Mouse (Mus musculus) neural tube, embryonic 12.5 days (tissue): ENCODE measurements around the gene Teddm1a. TPM values are rescaled to one million over a fixed set of nuclear protein-coding genes. Genes with fewer than 3 reads are reported as not detected.
"Not testable (repeated sequence)": the region's sequence is repeated elsewhere in the genome, so short reads cannot be mapped to it uniquely, and the experiment has no call there.

Experiments
- ATAC-seq: fragments of 200-750 bp; cut with Nextera tagmentation; 2 replicates; pipeline ENCODE4 v1.8.0; 2017; ENCODE audit warnings: low read depth, mild to moderate bottlenecking, moderate TSS enrichment, moderate library complexity; ENCODE audit not compliant: low FRiP score
- H3K27ac ChIP-seq: fragments of 300-500 bp; sonication (generic); 2 replicates; pipeline ENCODE4 v1.5.1; 2016
- H3K27me3 ChIP-seq: fragments of 300-500 bp; sonication (generic); replicated peaks from 2 replicates; pipeline ENCODE4 v1.6.1; 2016; ENCODE audit warnings: mild to moderate bottlenecking
- H3K36me3 ChIP-seq: fragments of 300-500 bp; sonication (generic); 2 replicates; pipeline ENCODE4 v1.6.1; 2016; ENCODE audit warnings: mild to moderate bottlenecking
- H3K4me1 ChIP-seq: fragments of 300-500 bp; sonication (generic); 2 replicates; pipeline ENCODE4 v1.6.1; 2016
- H3K4me2 ChIP-seq: fragments of 300-500 bp; sonication (generic); replicated peaks from 2 replicates; pipeline ENCODE4 v1.6.1; 2016; ENCODE audit warnings: mild to moderate bottlenecking
- H3K4me3 ChIP-seq: fragments of 300-500 bp; sonication (generic); 2 replicates; pipeline ENCODE4 v1.5.1; 2016
- H3K9ac ChIP-seq: fragments of 300-500 bp; sonication (generic); 2 replicates; pipeline ENCODE4 v1.6.1; 2016; ENCODE audit warnings: mild to moderate bottlenecking
- H3K9me3 ChIP-seq: fragments of 300-500 bp; sonication (generic); 2 replicates; pipeline ENCODE4 v1.6.1; 2016; ENCODE audit warnings: mild to moderate bottlenecking
- WGBS: fragments of 180-500 bp; shearing (Covaris S2); methylation state at CpG from one replicate; pipeline ENCODE4 v1.1.7; 2016; 5-methylcytosine and 5-hydroxymethylcytosine counted together
- polyA plus RNA-seq: library from polyadenylated mRNA; unstranded; fragments of >200 nt; fragmentation: Nextera tagmentation; extraction: Ambion mirVana; gene quantifications from 2 replicates; pipeline ENCODE4 v1.2.1, GENCODE M21; 2016

The Teddm1a gene
- polyA plus RNA-seq, result not detected in 2 replicates

DNA sequence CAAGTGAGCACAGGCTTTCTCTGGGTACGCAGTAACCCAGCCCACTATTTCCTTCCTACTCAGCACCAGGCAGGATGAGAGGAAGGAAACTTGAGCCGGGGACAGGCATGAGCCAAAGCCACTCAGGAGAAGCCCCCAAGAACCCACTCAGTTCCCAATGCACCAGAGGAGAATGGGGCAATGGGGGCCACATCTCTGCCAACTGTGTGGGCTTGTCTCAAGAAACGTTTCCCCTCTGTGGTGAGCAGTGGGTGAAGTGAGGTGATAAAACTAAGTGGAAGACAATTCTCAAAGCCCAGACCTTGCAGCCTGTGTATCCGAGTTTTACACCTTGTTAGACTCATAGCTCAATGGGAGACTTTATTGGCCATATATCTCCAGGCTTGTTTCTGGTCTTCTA, at the start of gene Teddm1a:
TSS of gene Teddm1a (plus strand) at position 301 of the 400 bp plus-strand sequence.
- 64% methylated on average over 4 of the region's 4 CpGs for WGBS
- H3K27me3 ChIP-seq, result no peaks in the 10 kb centered on the region
- no peak for ATAC-seq

DNA sequence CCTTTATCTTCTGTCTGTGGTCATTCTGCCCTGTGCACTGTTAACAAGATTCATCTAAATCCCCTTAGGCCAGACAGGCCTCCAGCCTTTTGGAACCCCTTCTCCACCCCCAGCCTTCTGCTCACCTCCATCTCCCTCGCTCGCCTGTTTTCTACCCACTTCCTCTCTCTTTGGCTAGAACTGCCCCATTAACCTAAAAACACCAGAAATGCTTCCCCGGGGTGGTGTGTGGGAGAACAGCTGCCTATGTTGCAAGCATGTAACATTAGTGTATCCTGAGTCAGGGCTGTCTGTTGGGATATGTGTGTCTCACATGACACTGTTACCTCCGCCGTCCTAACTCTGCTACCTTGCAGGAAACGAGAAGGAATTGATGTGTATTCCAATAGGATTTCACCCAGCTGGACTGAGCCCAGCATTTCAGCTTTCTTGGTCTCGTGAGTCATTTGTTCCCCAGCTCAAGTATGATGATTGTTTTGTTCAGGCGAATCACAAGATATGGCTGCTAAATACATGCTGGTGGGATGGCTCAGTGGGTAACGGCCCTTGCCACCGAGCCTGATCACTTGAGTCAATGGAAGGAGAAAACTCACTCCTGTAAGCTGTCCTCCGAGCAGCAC, 49.3 kb upstream of the Teddm1a start:
- Histone ChIP-seq H3K9me3 (no peaks in the 10 kb centered on the region), H3K4me2 (no peak overlapping the region), H3K27ac (no peak overlapping the region), H3K9ac (no peak overlapping the region), H3K4me3 (no peak overlapping the region), H3K4me1 (no peaks in the 10 kb centered on the region), H3K36me3 (no peaks in the 10 kb centered on the region), H3K27me3 (no peaks in the 10 kb centered on the region)
- WGBS, result 92% methylated on average over 11 of the region's 11 CpGs
- no peak for ATAC-seq

More for the DNA sequence above, at the start of gene Teddm1a:
- H3K4me2 ChIP-seq, result no peak within 1 kb of the TSS
- no peak within 1 kb of the TSS for H3K27ac ChIP-seq
- H3K4me1 ChIP-seq, result no peaks in the 10 kb centered on the region
- no peaks in the 10 kb centered on the region for H3K9me3 ChIP-seq
- H3K36me3 ChIP-seq, result no peaks in the 10 kb centered on the region
- no peak within 1 kb of the TSS for H3K9ac ChIP-seq
- H3K4me3 ChIP-seq, result no peak within 1 kb of the TSS

DNA sequence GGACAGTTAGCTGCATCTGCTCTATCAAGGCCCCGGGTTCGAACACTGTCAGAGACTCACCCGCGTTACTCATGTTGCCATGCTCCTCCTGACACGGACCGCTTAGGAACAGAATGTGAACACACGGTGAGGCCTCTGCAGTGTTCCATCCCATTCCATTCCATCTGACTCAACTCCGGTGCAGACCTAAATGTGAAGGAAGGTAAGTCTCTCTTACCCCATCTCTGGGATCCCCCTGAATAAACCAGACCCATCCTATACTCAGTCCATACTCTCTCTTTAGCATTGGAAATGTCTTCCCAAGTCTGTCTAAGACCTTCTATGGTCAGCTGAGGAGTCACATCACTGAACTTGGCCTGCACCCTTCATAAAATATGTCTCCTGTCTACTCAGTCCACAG, 47.5 kb upstream of the Teddm1a start, which contains the start of gene Rgsl1:
TSS of gene Rgsl1 (minus strand) at position 101 of the 400 bp plus-strand sequence.
- H3K4me3 ChIP-seq, result no peak within 1 kb of the TSS
- 97% methylated on average over 8 of the region's 8 CpGs for WGBS

DNA sequence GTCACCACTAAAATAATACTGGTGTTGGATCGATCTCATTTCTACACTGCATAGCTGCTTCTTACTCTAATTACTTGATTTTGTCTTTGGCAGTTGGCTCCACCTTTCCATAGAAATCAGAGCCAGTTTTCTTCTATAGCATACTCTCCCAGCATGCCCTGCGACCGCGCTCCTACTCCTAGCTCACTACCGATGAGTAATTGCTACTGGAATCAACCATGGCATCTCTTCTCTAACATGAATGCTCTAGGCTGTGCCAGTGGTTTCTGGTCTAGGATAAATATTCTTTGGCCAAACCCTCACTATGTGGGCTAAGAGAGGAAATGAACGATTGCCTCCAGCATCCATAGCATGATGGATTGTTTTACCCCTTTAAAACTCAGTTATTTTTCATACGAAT, 45.1 kb upstream of the Teddm1a start:
- WGBS, result 94% methylated on average over 7 of the region's 7 CpGs

More for the DNA sequence above, 47.5 kb upstream of the Teddm1a start, which contains the start of gene Rgsl1:
- H3K4me1 ChIP-seq, result no peaks in the 10 kb centered on the region
- H3K9ac ChIP-seq, result no peak within 1 kb of the TSS
- H3K36me3 ChIP-seq, result no peaks in the 10 kb centered on the region
- ATAC-seq, result no peak
- H3K27me3 ChIP-seq, result no peaks in the 10 kb centered on the region
- H3K4me2 ChIP-seq, result no peak within 1 kb of the TSS
- H3K27ac ChIP-seq, result no peak within 1 kb of the TSS
- no peaks in the 10 kb centered on the region for H3K9me3 ChIP-seq

DNA sequence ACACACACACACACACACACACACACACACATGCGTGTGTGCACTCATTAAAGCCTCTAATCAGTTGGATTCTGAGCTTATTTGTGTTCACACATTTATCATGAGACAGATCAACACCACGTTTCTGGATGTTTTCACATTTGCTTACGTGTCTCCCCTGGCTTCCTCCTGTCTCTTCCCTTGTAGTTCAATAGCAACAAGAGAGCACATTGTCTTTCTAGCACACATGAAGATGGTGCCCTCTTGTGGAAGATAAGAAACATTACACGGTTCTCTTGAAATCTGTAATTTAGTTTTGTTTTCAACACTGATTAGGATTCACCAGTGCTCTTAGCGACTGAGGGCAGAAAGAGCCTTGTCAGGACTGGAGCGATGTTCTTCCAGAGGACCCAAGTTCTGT, 44.7 kb upstream of the Teddm1a start:
- no peak overlapping the region for H3K27ac ChIP-seq
- WGBS, result 33% methylated on average over 6 of the region's 6 CpGs
- H3K4me3 ChIP-seq, result no peak overlapping the region
- no peak overlapping the region for H3K9ac ChIP-seq
- no peaks in the 10 kb centered on the region for H3K4me1 ChIP-seq
- H3K36me3 ChIP-seq, result no peaks in the 10 kb centered on the region
- no peaks in the 10 kb centered on the region for H3K27me3 ChIP-seq
- H3K9me3 ChIP-seq, result no peaks in the 10 kb centered on the region
- H3K4me2 ChIP-seq, result no peak overlapping the region
- no peak for ATAC-seq

More for the DNA sequence above, 45.1 kb upstream of the Teddm1a start:
- Histone ChIP-seq H3K9me3 (no peaks in the 10 kb centered on the region), H3K4me2 (no peak overlapping the region), H3K4me3 (no peak overlapping the region), H3K27ac (no peak overlapping the region), H3K36me3 (no peaks in the 10 kb centered on the region), H3K27me3 (no peaks in the 10 kb centered on the region), H3K4me1 (no peaks in the 10 kb centered on the region), H3K9ac (no peak overlapping the region)
- no peak for ATAC-seq

DNA sequence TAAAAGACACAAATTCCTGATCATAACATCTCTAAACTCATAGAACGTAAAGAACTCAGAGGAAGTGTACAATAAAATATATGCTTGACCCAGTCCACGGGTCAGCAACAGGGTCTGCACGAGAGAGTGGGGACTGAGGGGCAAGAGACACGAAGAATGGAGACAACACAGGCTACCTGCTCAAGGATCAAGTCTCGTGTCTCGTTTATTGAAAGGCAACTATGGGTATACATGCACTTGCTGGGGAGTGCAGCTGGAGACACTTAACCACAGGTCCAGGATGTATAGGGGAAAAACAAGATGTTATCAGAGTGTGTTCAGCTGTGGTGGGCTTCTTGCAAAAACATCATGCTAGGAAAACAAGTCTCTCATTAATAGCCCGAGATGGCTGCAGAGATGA, 38.8 kb upstream of the Teddm1a start:
- H3K36me3 ChIP-seq, H3K4me3 ChIP-seq, H3K27me3 ChIP-seq, H3K9ac ChIP-seq, H3K4me1 ChIP-seq, H3K9me3 ChIP-seq, ATAC-seq, H3K4me2 ChIP-seq, H3K27ac ChIP-seq: not testable (repeated sequence)
- 85% methylated on average over 7 of the region's 7 CpGs for WGBS

DNA sequence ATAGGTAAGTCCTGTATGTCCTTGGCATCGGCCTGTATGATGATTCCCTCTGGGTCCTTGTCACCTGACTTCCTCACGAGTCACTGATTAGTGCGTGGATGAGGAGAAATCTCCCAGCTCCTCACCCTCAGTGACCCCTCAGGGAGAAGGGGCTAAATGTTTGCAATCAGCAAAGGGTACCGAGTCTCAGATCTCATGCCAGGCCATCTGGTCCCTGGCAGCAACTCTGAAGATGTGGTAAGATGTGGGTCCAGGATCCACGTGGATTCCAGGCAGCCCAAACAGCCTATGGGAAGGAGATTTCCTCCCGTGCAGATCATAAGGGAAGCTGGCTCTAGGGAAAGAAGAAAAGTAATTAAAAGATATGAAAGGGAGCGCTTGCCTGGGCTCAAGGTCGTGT, 35.6 kb upstream of the Teddm1a start:
- no peak overlapping the region for H3K9ac ChIP-seq
- WGBS, result 85% methylated on average over 8 of the region's 8 CpGs

DNA sequence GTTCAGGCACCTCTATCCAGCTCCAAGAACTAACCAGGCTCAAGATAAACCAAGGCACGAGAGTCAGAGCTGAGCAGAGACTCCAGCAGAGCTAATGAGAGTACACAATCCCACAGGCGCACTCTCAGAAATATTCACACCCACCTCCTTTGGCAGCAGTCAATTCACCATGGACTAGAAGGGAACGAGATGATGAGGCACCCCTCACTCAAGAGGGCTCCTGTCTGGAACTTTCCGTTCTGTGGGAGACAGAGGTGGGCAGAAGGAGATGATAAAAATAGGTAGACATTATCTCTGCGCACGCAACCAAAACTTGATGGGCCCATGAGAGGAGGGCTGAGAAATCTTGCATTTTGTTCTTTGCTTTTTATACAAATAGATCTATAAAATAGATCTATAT, 17.5 kb upstream of the Teddm1a start, which contains the start of gene Teddm1b:
TSS of gene Teddm1b (plus strand) at position 301 of the 400 bp plus-strand sequence.
- no peak within 1 kb of the TSS for H3K9ac ChIP-seq
- H3K4me2 ChIP-seq, result no peak within 1 kb of the TSS
- H3K36me3 ChIP-seq, result no peaks in the 10 kb centered on the region
- no peak within 1 kb of the TSS for H3K4me3 ChIP-seq
- 88% methylated on average over 6 of the region's 6 CpGs for WGBS
- H3K4me1 ChIP-seq, result no peaks in the 10 kb centered on the region
- no peaks in the 10 kb centered on the region for H3K9me3 ChIP-seq
- H3K27ac ChIP-seq, result no peak within 1 kb of the TSS
- no peaks in the 10 kb centered on the region for H3K27me3 ChIP-seq
- no peak for ATAC-seq

More for the DNA sequence above, 35.6 kb upstream of the Teddm1a start:
- no peak overlapping the region for H3K4me2 ChIP-seq
- H3K4me3 ChIP-seq, result no peak overlapping the region
- H3K9me3 ChIP-seq, result no peaks in the 10 kb centered on the region
- H3K27me3 ChIP-seq, result no peaks in the 10 kb centered on the region
- H3K36me3 ChIP-seq, result no peaks in the 10 kb centered on the region
- ATAC-seq, result no peak
- H3K4me1 ChIP-seq, result no peaks in the 10 kb centered on the region
- no peak overlapping the region for H3K27ac ChIP-seq

DNA sequence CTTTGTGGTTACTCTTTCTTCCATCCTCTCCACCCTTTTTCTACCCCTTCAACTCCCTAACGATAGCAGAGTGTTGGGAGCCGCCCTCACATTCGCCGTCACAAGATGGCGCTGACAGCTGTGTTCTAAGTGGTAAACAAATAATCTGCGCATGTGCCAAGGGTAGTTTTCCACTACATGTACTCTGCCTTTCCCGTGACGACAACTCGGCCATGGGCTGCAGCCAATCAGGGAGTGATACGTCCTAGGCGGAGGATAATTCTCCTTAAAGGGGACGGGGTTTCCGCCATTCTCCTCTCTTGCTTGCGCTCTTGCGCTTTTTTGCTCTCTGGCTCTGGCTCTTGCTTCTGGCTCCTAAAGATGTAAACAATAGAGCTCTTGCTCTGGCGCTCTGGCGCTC, 11.2 kb upstream of the Teddm1a start:
- H3K9me3 ChIP-seq, H3K27me3 ChIP-seq, H3K4me1 ChIP-seq, H3K4me2 ChIP-seq, H3K4me3 ChIP-seq, ATAC-seq, H3K27ac ChIP-seq, H3K9ac ChIP-seq, H3K36me3 ChIP-seq: not testable (repeated sequence)
- 97% methylated on average over 17 of the region's 17 CpGs for WGBS

DNA sequence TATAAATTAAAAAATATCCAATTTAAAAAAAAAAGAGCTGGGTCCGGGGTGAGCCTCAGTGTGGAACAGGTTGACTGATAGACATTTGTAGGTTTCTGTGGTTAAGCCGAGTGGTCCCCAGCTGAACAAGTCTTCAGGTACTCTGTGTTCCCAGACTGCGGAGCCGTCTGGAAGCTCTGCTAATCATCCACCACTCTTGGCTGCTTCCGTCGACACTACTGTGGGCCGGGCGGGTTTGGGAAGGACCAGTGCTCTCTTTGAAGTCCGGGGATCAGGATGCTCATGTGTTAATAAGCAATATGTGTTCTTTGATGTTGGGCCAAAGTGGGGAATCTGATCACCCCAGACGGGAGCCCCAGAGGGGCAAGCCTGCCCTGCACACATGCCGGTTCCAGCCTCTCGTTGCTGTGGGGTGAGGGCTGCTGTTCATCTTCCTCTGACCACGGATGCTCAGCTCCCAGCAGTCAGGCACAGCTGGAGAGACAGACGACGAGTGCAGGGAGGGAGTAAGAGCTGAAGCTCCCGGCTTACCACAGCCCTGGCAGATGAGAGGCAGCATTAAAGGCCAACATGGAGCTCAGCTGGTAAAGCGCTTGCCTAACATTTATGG, 5.4 kb upstream of the Teddm1a start:
- Histone ChIP-seq H3K36me3 (no peaks in the 10 kb centered on the region), H3K4me3 (no peak overlapping the region), H3K9me3 (no peaks in the 10 kb centered on the region), H3K27me3 (no peaks in the 10 kb centered on the region), H3K4me1 (no peaks in the 10 kb centered on the region), H3K4me2 (no peak overlapping the region), H3K9ac (no peak overlapping the region), H3K27ac (no peak overlapping the region)
- WGBS, result 45% methylated on average over 17 of the region's 17 CpGs
- no peak for ATAC-seq

DNA sequence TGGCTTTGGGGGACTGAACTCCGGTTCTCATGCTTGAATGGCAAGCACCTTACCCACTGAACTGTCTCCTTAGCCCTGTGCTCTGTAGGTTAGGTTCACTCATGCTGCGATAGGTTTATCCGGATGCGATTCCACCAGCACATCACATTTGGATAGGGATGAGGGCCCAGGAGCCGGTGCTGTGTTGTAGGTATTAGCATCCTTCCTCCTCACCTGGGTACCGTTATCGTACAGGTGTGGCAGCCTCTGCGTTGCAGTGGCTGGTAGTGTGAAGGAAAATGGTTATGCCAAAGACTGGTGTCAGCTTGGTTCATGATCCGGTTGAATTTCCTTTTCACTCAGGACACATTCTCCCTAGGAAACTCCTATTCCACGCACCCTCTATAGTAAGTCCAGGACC, 1.4 kb upstream of the Teddm1a start:
- WGBS, result 94% methylated on average over 10 of the region's 10 CpGs
- no peak for ATAC-seq
- no peak overlapping the region for H3K4me2 ChIP-seq

DNA sequence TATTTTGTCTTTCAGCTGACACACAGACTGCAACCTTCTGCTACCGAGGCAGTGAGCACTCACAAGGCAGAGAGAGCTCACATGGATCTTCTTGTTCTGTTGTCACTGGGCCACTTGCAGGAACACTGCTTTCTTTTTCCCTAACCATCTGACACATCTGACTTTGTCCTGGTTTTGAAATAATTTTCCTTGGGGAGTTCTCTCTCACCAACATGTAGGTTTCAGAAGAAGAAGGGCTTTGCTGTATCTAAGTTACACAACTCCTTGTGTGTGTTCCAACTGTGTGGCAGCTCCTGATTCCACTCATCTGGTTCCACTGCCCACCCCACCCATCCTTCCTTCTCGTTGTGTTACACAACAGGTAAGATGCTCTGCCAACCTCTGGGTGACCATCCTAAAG, 2.2 kb downstream of the Teddm1a start:
- Histone ChIP-seq H3K27ac (no peak overlapping the region), H3K4me3 (no peak overlapping the region), H3K9me3 (no peaks in the 10 kb centered on the region), H3K36me3 (no peaks in the 10 kb centered on the region), H3K9ac (no peak overlapping the region), H3K27me3 (no peaks in the 10 kb centered on the region), H3K4me2 (no peak overlapping the region), H3K4me1 (no peaks in the 10 kb centered on the region)
- 75% methylated on average over 2 of the region's 2 CpGs for WGBS
- ATAC-seq, result no peak

More for the DNA sequence above, 1.4 kb upstream of the Teddm1a start:
- no peak overlapping the region for H3K9ac ChIP-seq
- H3K27me3 ChIP-seq, result no peaks in the 10 kb centered on the region
- no peaks in the 10 kb centered on the region for H3K9me3 ChIP-seq
- no peak overlapping the region for H3K27ac ChIP-seq
- H3K4me3 ChIP-seq, result no peak overlapping the region
- no peaks in the 10 kb centered on the region for H3K36me3 ChIP-seq
- H3K4me1 ChIP-seq, result no peaks in the 10 kb centered on the region
